Mouse (Mus musculus) ES-E14 (cell line): ENCODE results near the gene Slc9b1.

Experiments
- CHD2 ChIP-seq: IDR thresholded peaks from 2 replicates; pipeline ENCODE4 v1.6.1; 2014; ENCODE audit warnings: mild to moderate bottlenecking, low read depth, low read length, inconsistent platforms
- HCFC1 ChIP-seq: IDR thresholded peaks from 2 replicates; pipeline ENCODE4 v1.6.1; 2012; ENCODE audit warnings: low read length, inconsistent platforms, borderline replicate concordance; ENCODE audit not compliant: insufficient read depth
- MAFK ChIP-seq: IDR thresholded peaks from 2 replicates; pipeline ENCODE4 v1.6.1; 2014; ENCODE audit warnings: mild to moderate bottlenecking, low read depth, low read length, inconsistent platforms; ENCODE audit not compliant: insufficient read depth
- ZC3H11A ChIP-seq: IDR thresholded peaks from 2 replicates; pipeline ENCODE4 v1.6.1; 2012; ENCODE audit warnings: low read depth, mild to moderate bottlenecking, inconsistent platforms, low read length, borderline replicate concordance
- ZNF384 ChIP-seq: IDR thresholded peaks from 2 replicates; pipeline ENCODE4 v1.6.1; 2012; ENCODE audit warnings: low read depth, low read length, inconsistent platforms

GRCm38 (mm10) chr3:135411824-135412223 lies 64.0 kb downstream of the Slc9b1 start:
- TF ChIP-seq HCFC1: no peak
- TF ChIP-seq ZNF384: no peak
- TF ChIP-seq MAFK: no peak
- no peak for TF ChIP-seq ZC3H11A
- TF ChIP-seq CHD2: no peak
